Mouse (Mus musculus): ENCODE results near the gene Aasdhppt.

Gene Aasdhppt

DNA sequence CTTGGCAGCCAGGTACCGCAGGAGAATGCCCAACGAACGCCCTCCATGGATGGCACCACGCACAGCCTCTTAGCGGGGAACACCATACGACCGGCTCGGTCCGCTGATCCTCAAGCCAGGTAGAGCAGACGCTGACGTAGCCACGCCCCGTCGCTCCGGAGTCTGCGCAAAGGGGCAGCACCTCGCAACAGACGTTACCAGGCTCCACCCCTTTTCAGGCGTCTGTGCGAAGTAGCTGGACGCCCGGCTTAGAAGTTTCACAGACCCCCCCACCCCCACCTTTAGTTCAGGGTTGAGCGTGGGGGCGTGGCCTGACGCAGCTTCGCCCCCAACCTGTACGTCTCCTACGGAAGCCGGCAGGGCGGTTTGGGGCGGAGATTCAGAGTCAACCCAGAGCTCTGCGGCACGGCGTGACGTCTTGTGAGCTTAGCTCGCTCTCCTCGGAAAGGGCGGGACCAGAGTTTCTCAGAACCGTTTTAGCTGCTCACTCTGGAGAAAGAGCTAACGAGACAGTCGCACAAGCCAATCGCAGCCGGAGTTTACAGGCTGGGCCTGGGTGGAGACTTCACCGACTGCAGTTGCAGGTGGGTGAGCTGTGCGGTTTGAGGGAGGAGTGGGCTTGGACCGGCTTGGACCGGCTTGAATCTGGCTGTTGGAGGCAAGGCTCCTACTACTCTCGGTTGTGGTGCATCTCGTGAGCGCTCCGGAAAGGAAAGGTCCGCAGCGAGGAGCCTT, at the start of gene Aasdhppt, which contains the start of gene Kbtbd3:
Gene Aasdhppt (minus strand): TSS at position 121 of the 735 bp plus-strand sequence.
Gene Kbtbd3 (plus strand): TSS at position 483 of the 735 bp plus-strand sequence.
- DNase-seq (ENCODE audit: low spot score), result peak; percentile 91

DNA sequence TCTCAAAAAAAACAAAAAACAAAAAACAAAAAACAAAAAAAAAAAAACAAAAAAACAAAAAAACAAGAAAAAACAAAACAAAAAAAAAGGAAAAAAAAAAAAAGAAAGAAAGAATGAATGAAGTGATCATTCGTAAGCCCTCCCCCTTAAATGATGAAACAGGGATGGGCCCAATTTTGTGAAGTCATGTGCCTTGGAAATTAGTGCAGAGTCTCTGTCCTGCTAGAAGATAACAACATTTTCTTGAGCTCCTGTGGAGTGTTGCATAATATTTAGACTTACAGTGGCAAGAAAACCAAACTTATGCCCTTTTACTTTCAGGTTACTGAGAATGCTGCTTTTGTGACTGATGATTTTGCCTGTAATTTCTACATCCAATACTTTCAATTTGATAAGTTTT, 43.9 kb upstream of the Aasdhppt start:
- DNase-seq (ENCODE audit: low spot score), result no peak

DNA sequence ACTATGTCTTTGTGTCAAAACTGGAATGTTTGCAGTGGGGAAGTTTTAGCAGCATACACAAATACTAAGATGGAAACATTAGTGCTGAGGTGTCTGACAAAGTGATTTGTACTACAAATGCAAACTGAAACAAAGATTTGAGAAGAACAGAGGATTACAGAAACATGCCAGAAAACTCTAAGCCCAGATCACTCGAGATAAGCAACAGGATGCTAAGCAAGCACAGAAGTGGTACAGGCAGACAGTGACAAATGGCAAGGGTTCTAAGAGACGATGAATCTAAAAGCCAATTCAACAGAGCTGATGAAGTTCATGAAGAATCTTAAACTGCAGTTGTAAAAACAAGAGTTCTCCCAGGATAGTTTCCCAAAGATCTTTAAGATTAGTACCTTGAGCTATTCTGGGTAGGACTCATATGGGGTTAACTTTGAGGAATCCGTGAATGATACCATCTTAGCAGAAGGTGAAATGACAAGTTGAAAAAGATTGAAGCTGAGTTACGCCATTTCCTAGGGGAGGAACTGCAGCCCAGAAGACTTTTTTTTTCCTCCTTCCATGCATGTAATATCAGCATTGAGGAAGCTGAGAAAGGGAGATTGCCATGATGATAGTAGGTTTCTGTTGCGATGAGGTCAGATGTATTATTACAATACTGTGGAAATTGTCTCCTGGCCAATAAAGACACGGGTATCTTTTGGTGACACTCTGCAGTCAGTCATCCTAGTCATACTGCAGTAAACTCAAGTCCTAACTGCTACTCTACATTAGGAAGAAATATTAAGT, 9.9 kb upstream of the Aasdhppt start:
- no peak for DNase-seq (ENCODE audit: low spot score)

DNA sequence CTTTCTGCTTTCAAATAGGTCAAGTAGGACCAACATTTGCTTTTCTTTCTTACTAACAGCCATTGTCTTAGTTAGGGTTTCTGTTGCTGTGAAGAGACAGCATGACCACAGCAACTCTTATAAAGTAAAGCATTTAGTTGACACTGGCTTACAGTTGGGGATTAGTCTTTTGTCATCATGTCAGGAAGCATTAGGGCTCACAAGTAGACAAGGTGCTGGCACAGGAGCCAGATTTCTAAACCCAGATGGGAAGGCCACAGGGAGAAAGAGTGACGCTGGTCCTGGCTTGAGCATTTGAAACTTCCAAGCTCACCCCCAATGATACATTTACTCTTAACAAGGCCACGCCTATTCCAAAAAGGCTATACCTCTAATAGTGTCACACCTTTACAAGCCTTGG, 6.5 kb upstream of the Aasdhppt start:
- DNase-seq (ENCODE audit: low spot score), result no peak

DNA sequence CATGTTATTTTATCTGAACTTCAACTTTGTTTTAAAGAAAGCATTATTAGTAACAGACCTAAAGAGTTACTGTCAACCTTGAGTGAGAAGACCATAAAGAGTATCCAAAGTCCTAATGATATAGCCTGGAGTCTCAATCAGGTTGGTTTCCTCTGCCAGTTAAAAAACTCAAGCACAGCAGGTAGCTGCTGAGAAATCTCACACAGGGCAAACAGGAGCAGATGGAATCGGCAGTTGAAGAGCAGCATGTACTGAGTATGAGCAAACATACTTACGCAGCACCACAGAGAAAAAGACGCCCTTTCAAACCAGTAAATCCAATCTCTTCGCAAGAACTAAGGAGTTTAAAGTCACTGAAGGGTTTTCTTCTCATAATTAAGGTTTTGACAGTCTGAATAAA, 4.7 kb upstream of the Aasdhppt start:
- DNase-seq (ENCODE audit: low spot score), result no peak

DNA sequence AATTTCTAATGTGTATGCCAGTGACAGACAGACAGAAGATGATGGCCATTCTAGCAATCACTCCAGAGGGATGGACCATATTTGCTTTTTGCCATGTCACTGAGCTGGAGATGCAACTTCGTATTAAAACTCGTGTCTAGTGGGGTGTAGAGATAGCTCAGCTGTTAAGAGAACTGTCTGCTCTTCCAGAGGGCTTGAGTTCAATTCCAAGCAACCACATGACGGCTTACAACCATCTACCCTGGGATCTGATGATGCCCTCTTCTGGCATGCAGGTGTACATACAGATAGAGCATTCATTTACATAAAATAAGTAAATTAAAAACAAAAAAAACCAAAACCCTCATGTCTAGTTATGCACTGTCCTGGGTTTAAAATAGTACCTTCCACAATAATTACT, 1.9 kb upstream of the Aasdhppt start:
- no peak for DNase-seq (ENCODE audit: low spot score)

DNA sequence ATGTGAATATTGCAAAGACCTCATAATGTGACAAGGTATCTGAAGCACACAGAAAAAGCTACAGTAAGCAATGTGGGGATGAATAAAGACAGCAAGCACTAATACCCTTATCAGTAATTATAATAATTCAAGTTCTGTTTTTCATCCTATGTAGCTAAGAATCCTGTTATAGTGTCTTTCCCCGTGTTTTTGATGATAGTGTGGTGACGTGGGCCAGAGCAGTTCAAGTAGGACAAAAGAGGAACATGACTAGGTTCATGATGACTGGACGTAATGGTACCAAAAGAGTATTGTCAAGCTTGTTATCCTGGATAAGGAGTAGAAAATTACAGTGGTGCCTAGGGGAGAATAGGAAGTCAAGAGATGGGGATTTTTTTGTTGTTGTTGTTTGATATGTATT, 1.4 kb upstream of the Aasdhppt start:
- no peak for DNase-seq (ENCODE audit: low spot score)

DNA sequence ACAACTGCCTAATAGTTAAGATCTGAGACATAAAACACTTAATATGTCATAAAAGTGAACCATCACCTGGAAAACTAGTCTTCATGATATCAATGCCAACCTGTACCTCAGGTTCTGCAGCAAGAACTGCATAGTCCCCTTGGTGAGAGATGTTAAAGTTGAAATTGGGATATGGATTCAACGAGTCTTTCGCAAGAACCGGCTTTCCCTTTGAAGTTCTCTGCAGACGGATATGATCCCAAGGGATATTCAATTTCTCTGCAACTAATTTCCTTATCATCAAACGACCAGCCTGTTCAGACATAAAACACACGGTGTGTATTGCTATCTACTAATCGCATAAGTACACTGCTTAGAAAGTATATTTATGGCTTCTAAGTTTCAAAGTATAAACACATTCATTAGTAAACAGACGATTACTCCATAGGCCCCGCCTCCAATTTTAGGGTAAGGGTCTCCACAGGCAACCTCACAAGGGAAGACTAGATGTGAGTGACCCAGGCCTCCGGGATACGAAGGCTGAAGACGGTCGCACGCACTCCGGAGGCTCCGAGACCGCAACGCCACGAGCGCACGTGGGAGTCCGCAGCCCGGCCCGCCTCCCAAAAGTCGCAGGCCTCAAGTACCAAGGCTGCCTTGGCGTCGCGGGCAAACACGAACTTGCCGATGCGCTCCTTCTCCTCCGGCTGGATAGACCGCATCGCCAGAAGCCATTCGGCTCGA, 482 bp downstream of the Aasdhppt start:
- DNase-seq (ENCODE audit: low spot score), result no peak

DNA sequence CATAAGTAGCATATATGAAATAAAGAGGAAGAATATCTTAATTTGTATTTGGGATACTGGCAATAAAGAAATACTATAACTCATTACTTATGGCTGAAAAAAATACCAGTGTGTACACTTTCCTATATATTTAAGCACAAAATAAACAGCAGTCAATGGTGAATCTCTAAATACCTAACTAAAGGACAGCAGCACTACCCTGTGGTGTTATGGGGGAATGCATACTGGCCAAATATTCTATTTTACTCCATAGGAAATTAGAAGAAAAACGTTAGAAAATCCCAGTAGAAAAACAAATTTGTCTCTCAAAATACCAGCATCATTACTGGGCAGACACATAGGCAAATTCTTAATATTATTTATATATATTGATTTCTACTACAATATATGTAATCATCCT, 4.4 kb downstream of the Aasdhppt start:
- no peak for DNase-seq (ENCODE audit: low spot score)

DNA sequence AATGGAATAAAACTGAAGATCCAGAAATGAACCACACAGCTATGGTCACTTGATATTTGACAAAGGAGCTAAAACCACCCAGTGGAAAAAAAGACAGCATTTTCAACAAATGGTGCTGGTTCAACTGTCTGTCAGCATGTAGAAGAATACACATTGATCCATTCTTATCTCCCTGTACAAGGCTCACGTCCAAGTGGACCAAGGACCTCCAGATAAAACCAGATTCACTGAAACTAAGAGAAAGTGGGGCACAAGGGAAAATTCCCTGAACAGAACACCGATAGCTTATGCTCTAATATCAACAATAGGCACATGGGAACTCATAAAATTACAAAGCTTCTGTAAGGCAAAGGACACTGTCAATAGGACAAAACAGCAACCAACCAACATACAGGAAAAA, 8.8 kb downstream of the Aasdhppt start:
- no peak for DNase-seq (ENCODE audit: low spot score)

DNA sequence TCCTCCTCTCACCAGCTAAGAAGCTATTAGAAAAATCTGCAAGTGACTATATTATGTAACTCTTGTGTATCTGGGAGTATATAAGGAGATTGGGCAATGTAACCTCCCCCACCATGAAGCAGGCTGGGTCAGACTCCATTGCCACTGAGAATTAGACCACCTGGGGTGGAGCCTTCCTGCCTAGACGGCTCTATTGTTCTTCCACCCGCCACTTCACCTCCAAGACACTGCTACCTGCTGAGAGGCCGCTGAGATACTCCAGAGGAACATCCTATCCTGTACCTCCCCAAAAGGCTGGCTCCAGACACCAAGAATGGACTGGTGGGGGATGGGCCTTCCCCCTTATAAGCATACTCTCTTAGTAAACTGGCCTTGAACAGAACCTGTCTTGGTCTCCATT, 25.4 kb downstream of the Aasdhppt start:
- no peak for DNase-seq (ENCODE audit: low spot score)

DNA sequence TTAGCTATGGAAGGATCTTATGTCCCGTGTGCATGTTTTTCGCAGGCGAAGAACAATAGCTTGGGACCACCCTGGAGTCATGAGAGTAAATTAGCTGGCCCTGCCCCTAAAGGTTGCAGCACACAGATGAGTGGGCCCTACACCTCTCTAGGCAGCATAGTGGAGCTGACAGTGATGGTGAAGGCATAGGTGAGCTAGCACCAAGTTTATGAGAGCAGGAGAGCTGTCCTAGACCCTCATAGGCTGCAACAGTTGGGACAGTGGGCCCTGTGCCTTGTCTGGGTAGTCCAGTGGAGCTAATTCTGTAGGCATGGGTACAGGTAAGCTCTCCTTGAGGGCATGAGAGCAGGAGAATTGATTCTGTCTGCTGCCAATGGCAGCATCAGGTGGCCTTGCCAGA, 42.4 kb downstream of the Aasdhppt start:
- DNase-seq (ENCODE audit: low spot score), result no peak

DNA sequence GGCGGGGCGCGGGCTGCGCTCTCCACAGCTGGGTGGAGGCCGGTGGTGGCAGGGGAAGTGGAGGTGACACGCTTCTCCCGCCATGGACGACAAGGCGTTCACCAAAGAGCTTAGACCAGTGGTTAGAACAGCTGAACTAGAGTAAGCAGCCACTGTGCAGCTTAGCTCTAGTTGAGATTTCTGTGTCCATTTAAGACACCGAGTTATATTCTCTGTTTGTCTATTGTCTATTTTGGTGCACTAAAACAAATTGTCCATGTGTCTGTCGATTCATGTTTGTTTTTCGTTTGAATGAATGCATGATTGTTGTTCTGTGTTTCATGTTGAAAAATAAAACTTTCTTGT, 48.6 kb downstream of the Aasdhppt start:
- DNase-seq (ENCODE audit: low spot score), result no peak

DNA sequence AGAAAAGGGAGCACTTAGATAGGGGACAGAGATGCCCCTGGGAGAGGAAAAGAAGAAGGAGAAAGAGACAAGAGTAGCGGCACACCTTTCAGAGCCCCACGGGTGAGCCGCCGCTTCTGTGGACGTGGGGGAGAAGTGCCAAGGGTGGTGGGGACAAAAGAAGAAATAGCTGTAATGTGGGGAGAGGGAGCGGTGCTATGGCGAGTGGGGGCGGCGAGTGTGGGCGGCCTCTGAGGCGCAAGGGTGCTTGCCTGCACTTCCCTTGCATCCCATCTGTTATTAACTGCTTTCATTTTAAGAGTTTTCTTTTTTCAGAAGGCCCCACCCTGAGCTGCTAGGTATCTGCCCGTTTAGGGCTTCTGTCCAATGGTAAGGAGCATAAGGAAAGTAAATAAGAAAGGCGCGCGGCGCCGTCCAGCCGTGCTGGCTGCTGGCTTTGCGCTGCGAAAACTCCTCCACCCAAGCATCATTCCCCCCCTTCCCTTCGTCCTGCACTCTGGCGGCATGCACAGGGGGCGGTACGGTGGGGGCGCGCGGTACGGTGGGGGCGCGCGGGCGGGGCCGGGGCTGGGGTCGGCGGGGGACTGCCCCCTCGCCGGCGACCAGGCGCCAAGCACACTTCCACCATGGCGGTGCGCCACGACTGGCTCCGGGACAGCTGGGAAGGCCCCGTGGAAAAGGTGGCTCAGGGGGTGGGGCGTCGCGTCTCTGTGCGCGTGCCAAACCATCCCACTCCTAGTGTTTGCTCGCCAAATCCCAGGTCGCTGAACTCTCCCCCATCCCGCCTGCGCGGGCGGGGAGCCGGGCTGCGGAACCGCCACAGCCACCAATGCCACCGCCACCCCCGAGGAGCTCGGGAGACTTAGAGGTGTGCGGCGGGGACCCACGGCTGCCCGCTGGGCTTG, 49.2 kb downstream of the Aasdhppt start:
- no peak for DNase-seq (ENCODE audit: low spot score)

DNA sequence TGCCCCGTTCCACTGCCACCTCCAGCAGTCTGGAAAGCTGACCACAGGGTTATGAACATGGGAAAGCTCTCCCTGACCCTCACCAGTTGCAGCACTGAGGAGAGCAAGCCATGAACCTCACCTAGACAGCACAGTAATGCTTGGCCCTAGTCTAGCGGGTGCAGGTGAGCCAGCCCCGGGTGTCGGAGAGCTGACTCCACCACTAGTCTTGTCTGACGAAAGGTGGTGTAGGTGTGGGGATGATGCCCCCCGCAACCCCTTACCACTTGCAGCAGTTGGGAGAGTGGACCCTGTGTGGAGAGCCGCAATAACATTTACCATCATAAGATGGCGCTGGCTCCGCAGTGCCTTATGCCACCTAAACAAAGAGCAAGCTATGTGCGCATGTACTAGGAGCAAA, 50.2 kb downstream of the Aasdhppt start:
- no peak for DNase-seq (ENCODE audit: low spot score)

Measured in urinary bladder, postnatal 10 days (tissue).